Mouse (Mus musculus): ENCODE results near the gene Ncoa5. TPM values are rescaled to one million over a fixed set of nuclear protein-coding genes. Genes with fewer than 3 reads are reported as not detected.

Ncoa5 gene
- polyA plus RNA-seq (2017; shearing (Covaris generic)), result 48.6 TPM

DNA sequence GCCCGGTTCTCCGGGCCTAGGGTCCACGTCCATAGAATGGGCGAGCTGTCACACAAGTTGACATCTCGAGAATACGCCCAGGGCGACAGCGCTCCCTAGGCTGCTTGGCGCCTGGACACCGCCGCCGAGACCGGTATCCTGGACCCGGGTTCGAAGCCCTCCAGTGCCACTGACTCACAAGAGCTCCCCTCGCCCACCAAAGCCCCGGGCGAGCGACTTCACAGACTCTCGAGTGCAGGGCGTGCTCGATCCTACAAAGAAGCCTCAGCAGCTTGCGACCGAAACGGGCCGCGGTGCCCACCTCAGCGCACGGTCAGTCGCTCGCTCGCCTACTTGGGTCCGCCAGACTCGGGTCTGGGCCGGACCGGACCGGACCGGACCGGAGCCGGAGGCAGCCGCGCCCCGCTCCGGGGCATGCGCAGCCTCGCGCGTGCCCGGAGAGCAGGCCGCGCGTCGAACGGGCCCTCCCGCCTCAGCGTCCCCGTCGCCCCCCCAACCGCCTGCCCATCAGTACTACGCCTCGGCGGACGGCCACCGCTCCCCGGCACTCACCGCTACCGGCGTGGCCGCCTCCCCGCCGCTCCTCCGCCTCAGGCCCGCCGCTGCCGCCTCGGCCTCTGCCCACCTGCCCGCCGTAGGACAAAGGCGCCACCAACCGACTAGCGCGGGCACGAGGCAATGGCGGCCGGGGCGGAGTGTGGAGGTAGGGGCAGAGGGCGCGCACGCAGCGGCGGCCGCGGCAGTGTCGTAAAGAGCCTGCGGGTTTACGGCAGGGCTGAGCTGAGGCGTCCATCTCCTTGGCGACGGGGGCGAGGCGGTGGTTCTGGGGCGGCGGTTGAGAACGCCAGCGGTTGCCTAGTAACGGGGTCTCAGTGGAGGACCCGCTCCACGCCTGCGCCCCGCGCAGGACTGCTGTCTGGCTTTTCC, at the start of gene Ncoa5:
TSS of gene Ncoa5 (minus strand) at position 737 of the 927 bp plus-strand sequence.

DNA sequence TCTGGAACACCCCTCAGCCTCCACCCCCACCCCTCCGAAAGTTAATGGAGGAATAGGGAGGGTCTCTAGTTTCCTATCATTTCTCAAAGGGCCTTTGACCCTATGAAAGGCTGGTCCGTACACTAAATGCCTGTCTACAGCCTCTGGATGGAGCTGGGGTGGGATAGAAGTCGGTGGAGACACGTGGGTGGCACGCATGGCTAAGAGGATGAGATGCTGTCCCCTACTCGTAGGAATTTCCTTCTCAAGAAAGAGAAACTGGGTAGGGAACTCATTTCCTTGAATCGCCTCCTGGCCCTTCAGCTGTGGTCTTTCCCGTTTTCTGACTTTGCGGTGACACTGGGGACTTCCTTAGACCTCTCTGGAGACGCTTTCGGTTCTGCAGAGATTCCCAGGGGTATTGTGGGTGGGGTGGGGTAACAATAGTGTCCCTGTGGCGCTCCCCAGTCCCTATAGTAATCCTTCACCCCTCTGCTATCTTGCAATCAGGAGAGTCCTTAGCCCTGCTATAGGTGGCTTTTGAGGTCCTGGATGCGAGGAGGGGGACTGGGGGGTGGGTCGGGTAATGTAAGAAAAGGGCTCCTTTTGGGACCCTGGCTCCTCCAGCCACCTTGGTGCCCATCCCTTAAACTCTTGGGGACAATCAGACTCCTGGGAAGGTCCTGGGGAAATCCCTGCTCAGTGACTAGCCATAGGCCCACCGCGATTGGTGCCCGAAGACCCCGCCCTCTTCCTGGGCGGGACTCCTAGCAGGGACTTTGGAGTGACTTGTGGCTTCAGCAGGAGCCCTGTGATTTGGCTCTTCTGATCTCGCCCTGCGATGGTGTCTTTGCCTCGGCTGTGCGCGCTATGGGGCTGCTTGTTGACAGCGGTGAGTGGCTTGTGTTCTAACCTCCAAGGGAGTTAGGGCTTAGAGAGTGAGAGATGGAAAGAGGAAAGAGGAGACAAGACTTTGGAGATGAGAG, 20.5 kb upstream of the Ncoa5 start, which contains the start of gene Cd40:
TSS of gene Cd40 (plus strand) at position 740 of the 965 bp plus-strand sequence.

DNA sequence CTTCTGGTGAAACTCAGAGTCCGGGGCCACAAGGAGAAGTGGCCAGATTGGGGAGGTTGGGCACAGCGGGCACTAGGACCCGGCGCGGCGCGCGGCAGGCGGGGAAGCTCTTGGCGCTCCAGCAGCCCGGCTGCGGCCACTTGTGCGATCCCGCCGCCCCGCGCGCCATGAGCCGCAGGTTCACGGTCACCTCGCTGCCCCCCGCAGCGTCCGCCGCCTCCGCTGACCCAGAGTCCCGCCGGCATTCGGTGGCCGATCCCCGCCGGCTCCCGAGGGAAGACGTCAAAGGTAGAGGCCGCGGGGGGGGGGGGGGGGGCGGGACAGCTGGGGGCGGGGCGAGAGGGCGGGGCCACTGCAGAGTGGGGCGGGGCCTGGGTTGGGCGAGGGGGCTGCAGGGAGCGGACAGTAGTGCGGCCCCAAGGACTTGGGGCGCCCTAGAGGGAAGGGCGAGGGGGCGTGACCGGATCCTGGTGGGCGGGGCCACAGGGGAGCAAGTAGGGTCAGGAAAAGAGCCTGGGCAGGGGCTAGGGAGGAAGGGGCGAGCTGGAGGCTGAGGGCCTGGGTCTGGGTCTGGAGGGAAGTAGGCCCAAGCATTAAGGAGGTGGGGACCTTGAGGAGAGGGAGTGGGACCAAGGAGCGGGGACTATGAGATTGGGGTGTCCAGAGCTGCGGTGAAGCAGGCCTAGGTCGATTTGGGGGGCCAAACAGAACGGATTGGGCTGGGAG, 73.8 kb downstream of the Ncoa5 start, which contains the start of gene Slc12a5:
TSS of gene Slc12a5 (plus strand) at position 87 of the 726 bp plus-strand sequence.

Other genes with a start within 250 kb of the Ncoa5 start
- 5.0 TPM for gene Snx21, start 249.0 kb downstream of the Ncoa5 start, polyA plus RNA-seq (2017; shearing (Covaris generic))
- 24.1 TPM for gene Acot8, start 230.0 kb downstream of the Ncoa5 start, polyA plus RNA-seq (2017; shearing (Covaris generic))
- 2.2 TPM for gene Zswim3, start 229.8 kb downstream of the Ncoa5 start, polyA plus RNA-seq (2017; shearing (Covaris generic))
- gene Zswim1, start 212.2 kb downstream of the Ncoa5 start, polyA plus RNA-seq (2017; shearing (Covaris generic)), result 21.6 TPM
- not detected for gene Spata25, start 206.3 kb downstream of the Ncoa5 start, polyA plus RNA-seq (2017; shearing (Covaris generic))
- gene Ctsa, start 202.0 kb downstream of the Ncoa5 start, polyA plus RNA-seq (2017; shearing (Covaris generic)), result 109 TPM
- 1.9 TPM for gene Neurl2, start 201.4 kb downstream of the Ncoa5 start, polyA plus RNA-seq (2017; shearing (Covaris generic))
- 0.31 TPM for gene Pltp, start 177.2 kb downstream of the Ncoa5 start, polyA plus RNA-seq (2017; shearing (Covaris generic))
- 160 TPM for gene Pcif1, start 155.6 kb downstream of the Ncoa5 start, polyA plus RNA-seq (2017; shearing (Covaris generic))
- 48.9 TPM for gene Zfp335, start 123.1 kb downstream of the Ncoa5 start, polyA plus RNA-seq (2017; shearing (Covaris generic))
- gene Mmp9, start 94.1 kb downstream of the Ncoa5 start, polyA plus RNA-seq (2017; shearing (Covaris generic)), result not detected
- not detected for gene Slc12a5, start 74.1 kb downstream of the Ncoa5 start, polyA plus RNA-seq (2017; shearing (Covaris generic))
- 0.36 TPM for gene Cd40, start 20.8 kb upstream of the Ncoa5 start, polyA plus RNA-seq (2017; shearing (Covaris generic))
- not detected for gene 1700025C18Rik, start 55.9 kb upstream of the Ncoa5 start, polyA plus RNA-seq (2017; shearing (Covaris generic))
- gene Cdh22, start 200.0 kb upstream of the Ncoa5 start, polyA plus RNA-seq (2017; shearing (Covaris generic)), result not detected